19 mouse cellular contexts compared by ENCODE assay signal in genomic region chr11:50520162-50520561, GRCm38 (mm10).
"Had no signal": no experiment of that assay in that cellular context is flagged by ENCODE, and none has a peak within 500 bp of the region (broad histone marks: within the 10 kb centered on the region; RNA-seq: fewer than 3 reads in every experiment).

No protein-coding gene starts in this region.

- H3K27ac ChIP-seq: intestine, embryonic 15.5 days; left cerebral cortex, adult 2 months; limb, embryonic 12.5 days; liver, embryonic 13.5 days; lung, embryonic 15.5 days; macrophage; midbrain, embryonic 15.5 days; neural tube, embryonic 13.5 days had no signal

- H3K4me1 ChIP-seq: intestine, embryonic 15.5 days; limb, embryonic 12.5 days; liver, embryonic 13.5 days; lung, embryonic 15.5 days; midbrain, embryonic 15.5 days had no signal

- H3K9me3 ChIP-seq: intestine, embryonic 15.5 days; liver, embryonic 13.5 days; lung, embryonic 15.5 days; midbrain, embryonic 15.5 days; neural tube, embryonic 13.5 days had no signal

- ATAC-seq: intestine, embryonic 15.5 days; liver, postnatal 0 days; midbrain, embryonic 15.5 days had no signal

- H3K9ac ChIP-seq: intestine, embryonic 15.5 days; limb, embryonic 12.5 days; liver, embryonic 13.5 days; liver, postnatal 0 days; lung, embryonic 15.5 days; midbrain, embryonic 15.5 days; neural tube, embryonic 13.5 days had no signal

- H3K27me3 ChIP-seq: intestine, embryonic 15.5 days; limb, embryonic 12.5 days; liver, embryonic 13.5 days; lung, embryonic 15.5 days; midbrain, embryonic 15.5 days; neural tube, embryonic 13.5 days had no signal

- H3K4me2 ChIP-seq: intestine, embryonic 15.5 days; limb, embryonic 12.5 days; liver, embryonic 13.5 days; lung, embryonic 15.5 days; midbrain, embryonic 15.5 days; neural tube, embryonic 13.5 days had no signal

- H3K4me3 ChIP-seq: intestine, embryonic 15.5 days; left cerebral cortex, adult 2 months; limb, embryonic 12.5 days; liver, embryonic 13.5 days; lung, embryonic 15.5 days; midbrain, embryonic 15.5 days; neural tube, embryonic 13.5 days had no signal

- H3K36me3 ChIP-seq: intestine, embryonic 15.5 days; limb, embryonic 12.5 days; liver, embryonic 13.5 days; lung, embryonic 15.5 days; midbrain, embryonic 15.5 days; neural tube, embryonic 13.5 days had no signal

- DNase-seq: kidney, adult 18-20 months; kidney, postnatal 10 days; kidney, postnatal 4 days; liver; liver, embryonic 13.5 days; liver, postnatal 0 days; lung, postnatal 14 days; retina, postnatal 1 day; right cerebral cortex, postnatal 4 days; spleen, adult 18-20 months; thymus, adult 2 months; thymus, postnatal 25 days had no signal
